Mouse (Mus musculus) myocyte (in vitro differentiated cells): ENCODE data around the gene Tigit. TPM values are rescaled to one million over a fixed set of nuclear protein-coding genes. Genes with fewer than 3 reads are reported as not detected.

Source experiments
- H3K27me3 ChIP-seq: one replicate; pipeline ENCODE4 v1.6.1; 2011; ENCODE audit not compliant: control insufficient read depth, insufficient read depth, insufficient read length
- H3K36me3 ChIP-seq: one replicate; pipeline ENCODE4 v1.6.1; 2011; ENCODE audit not compliant: control insufficient read depth, insufficient read depth
- H3K4me2 ChIP-seq: one replicate; pipeline ENCODE4 v1.6.1; 2011; ENCODE audit warnings: low read depth, control low read depth
- H3K4me3 ChIP-seq: one replicate; pipeline ENCODE4 v1.5.1; 2011; ENCODE audit warnings: mild to moderate bottlenecking, control low read depth, moderate library complexity
- H3K79me2 ChIP-seq: one replicate; pipeline ENCODE4 v1.6.1; 2011; ENCODE audit not compliant: control insufficient read depth, insufficient read depth
- H3ac ChIP-seq: one replicate; pipeline ENCODE4 v1.6.1; 2011; ENCODE audit not compliant: control insufficient read depth, insufficient read length
- CEBPB ChIP-seq: IDR thresholded peaks from 2 replicates; pipeline ENCODE4 v1.6.1; 2011; ENCODE audit warnings: mild to moderate bottlenecking, moderate library complexity; ENCODE audit not compliant: poor library complexity, insufficient read depth, severe bottlenecking
- E2F4 ChIP-seq: IDR thresholded peaks from one replicate; pipeline ENCODE4 v1.6.1; 2011; ENCODE audit warnings: mild to moderate bottlenecking, control low read depth, moderate library complexity; ENCODE audit not compliant: insufficient read depth
- MAX ChIP-seq: IDR thresholded peaks from one replicate; pipeline ENCODE4 v1.6.1; 2011; ENCODE audit warnings: low read depth, mild to moderate bottlenecking, control low read depth
- MYOD1 ChIP-seq, 3 experiments: IDR thresholded peaks; one replicate each; pipeline ENCODE4 v1.6.1; 2011; ENCODE audit warnings: control low read depth in 2 of 3, low read depth in 2 of 3, mild to moderate bottlenecking in 2 of 3, moderate library complexity in 1 of 3; ENCODE audit not compliant: insufficient read length in 2 of 3, control insufficient read depth in 1 of 3
- MYOG ChIP-seq, 3 experiments: IDR thresholded peaks; one replicate each; pipeline ENCODE4 v1.6.1; 2011; ENCODE audit warnings: control low read depth in 2 of 3, low read depth in 2 of 3, mild to moderate bottlenecking in 2 of 3; ENCODE audit not compliant: insufficient read length in 2 of 3, control insufficient read depth in 1 of 3, insufficient read depth in 1 of 3
- POLR2A ChIP-seq: IDR thresholded peaks from one replicate; pipeline ENCODE4 v1.6.1; 2011; ENCODE audit warnings: low read depth, mild to moderate bottlenecking, control low read depth, moderate library complexity; ENCODE audit not compliant: insufficient read length
- POLR2AphosphoS2 ChIP-seq: IDR thresholded peaks from one replicate; pipeline ENCODE4 v1.6.1; 2011; ENCODE audit warnings: low read depth, control low read depth; ENCODE audit not compliant: insufficient read length
- REST ChIP-seq: IDR thresholded peaks from one replicate; pipeline ENCODE4 v1.6.1; 2011; ENCODE audit warnings: mild to moderate bottlenecking, control low read depth, moderate library complexity; ENCODE audit not compliant: insufficient read depth, insufficient read length
- SRF ChIP-seq: IDR thresholded peaks from one replicate; pipeline ENCODE4 v1.6.1; 2011; ENCODE audit warnings: low read depth; ENCODE audit not compliant: control insufficient read depth, insufficient read length
- TCF12 ChIP-seq: IDR thresholded peaks from one replicate; pipeline ENCODE4 v1.6.1; 2011; ENCODE audit warnings: mild to moderate bottlenecking, control low read depth; ENCODE audit not compliant: poor library complexity, insufficient read depth, severe bottlenecking
- TCF3 ChIP-seq: IDR thresholded peaks from one replicate; pipeline ENCODE4 v1.6.1; 2011; ENCODE audit warnings: low read depth, control low read depth; ENCODE audit not compliant: insufficient read length
- USF1 ChIP-seq: IDR thresholded peaks from one replicate; pipeline ENCODE4 v1.6.1; 2011; ENCODE audit warnings: low read depth, mild to moderate bottlenecking, control low read depth, moderate library complexity
- polyA plus RNA-seq: library from polyadenylated mRNA; unstranded; fragments of >200 nt; fragmentation: generic; extraction: Trizol; gene quantifications from one replicate; pipeline ENCODE4 v1.2.1, GENCODE M21; 2012; ENCODE audit warnings: missing spikeins

Tigit gene
- polyA plus RNA-seq, 1 experiment: 2.2 TPM

- Histone ChIP-seq H3K4me2 (no peak overlapping the region), H3K27me3 (no peaks in the 10 kb centered on the region), H3K36me3 (peaks cover 12% of the 10 kb centered on the region), H3K79me2 (no peaks in the 10 kb centered on the region), H3ac (no peak overlapping the region), H3K4me3 (no peak overlapping the region)
- no peak for TF ChIP-seq MYOG (IDR thresholded peaks at IDR 0.05; ENCODE audit: control insufficient read depth in 1 of 3, insufficient read depth in 1 of 3, insufficient read length in 2 of 3, low read depth in 2 of 3)
- no peak for TF ChIP-seq REST
- no peak for TF ChIP-seq SRF
These were observed 60.3 kb downstream of the Tigit start for GRCm38 (mm10) chr16:43603591-43604141.

DNA sequence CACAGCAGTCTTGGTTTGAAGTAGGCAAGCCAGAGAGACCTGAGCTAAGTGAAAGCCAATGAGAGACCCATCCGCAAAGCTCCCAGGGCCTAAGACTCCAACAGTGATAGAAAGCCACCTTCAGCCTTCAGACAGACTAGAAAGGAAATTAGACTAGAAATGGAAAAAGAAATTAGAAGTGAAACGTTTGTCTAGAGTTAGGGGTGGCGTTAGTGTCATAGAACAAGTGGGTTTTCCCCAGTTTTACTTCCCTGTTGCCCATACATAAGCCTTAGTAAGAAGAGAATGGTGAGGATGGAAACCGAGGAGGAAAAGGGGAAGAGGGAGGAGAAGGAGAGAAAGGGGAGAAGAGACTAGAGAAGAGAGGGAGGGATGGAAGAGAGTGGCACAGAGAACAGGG is 61.4 kb downstream of the Tigit start:
- no peak overlapping the region for H3ac ChIP-seq
- TF ChIP-seq CEBPB (no peak), USF1 (no peak), E2F4 (no peak), POLR2A (no peak), MYOD1 (IDR thresholded peaks at IDR 0.05; ENCODE audit: control insufficient read depth in 1 of 3, insufficient read length in 2 of 3, low read depth in 2 of 3) (no peak), MAX (no peak), SRF (no peak), REST (no peak), TCF12 (no peak), MYOG (IDR thresholded peaks at IDR 0.05; ENCODE audit: control insufficient read depth in 1 of 3, insufficient read depth in 1 of 3, insufficient read length in 2 of 3, low read depth in 2 of 3) (no peak), TCF3 (no peak), POLR2AphosphoS2 (no peak)
- peaks cover 9% of the 10 kb centered on the region for H3K36me3 ChIP-seq

GRCm38 (mm10) chr16:43599707-43600106 is 64.2 kb downstream of the Tigit start:
- Histone ChIP-seq H3K79me2 (no peaks in the 10 kb centered on the region), H3K4me3 (no peak overlapping the region), H3K4me2 (no peak overlapping the region)

More for the DNA sequence above, 61.4 kb downstream of the Tigit start:
- no peak overlapping the region for H3K4me2 ChIP-seq
- no peaks in the 10 kb centered on the region for H3K27me3 ChIP-seq
- H3K79me2 ChIP-seq: no peaks in the 10 kb centered on the region
- no peak overlapping the region for H3K4me3 ChIP-seq

More at GRCm38 (mm10) chr16:43599707-43600106, 64.2 kb downstream of the Tigit start:
- no peak overlapping the region for H3ac ChIP-seq
- TF ChIP-seq SRF (no peak), TCF3 (no peak), USF1 (no peak), CEBPB (no peak), MYOG (IDR thresholded peaks at IDR 0.05; ENCODE audit: control insufficient read depth in 1 of 3, insufficient read depth in 1 of 3, insufficient read length in 2 of 3, low read depth in 2 of 3) (no peak), POLR2AphosphoS2 (no peak), REST (no peak), E2F4 (no peak), TCF12 (no peak), POLR2A (no peak), MAX (no peak), MYOD1 (IDR thresholded peaks at IDR 0.05; ENCODE audit: control insufficient read depth in 1 of 3, insufficient read length in 2 of 3, low read depth in 2 of 3) (no peak)
- H3K36me3 ChIP-seq: no peaks in the 10 kb centered on the region
- H3K27me3 ChIP-seq: no peaks in the 10 kb centered on the region

Other genes starting within 250 kb of the Tigit start
- not detected for gene Drd3, start 89.9 kb upstream of the Tigit start, polyA plus RNA-seq
- gene Ccdc191, start 225.7 kb upstream of the Tigit start, polyA plus RNA-seq: 1.5 TPM